Mouse (Mus musculus) kidney, postnatal 25 days (tissue): ENCODE data around the gene Plce1.
A peak's percentile ranks its signal among the peaks of the same experiment; 100 is the strongest.
"Not testable (repeated sequence)": the region's sequence is repeated elsewhere in the genome, so short reads cannot be mapped to it uniquely, and the experiment has no call there.

Experiments
- DNase-seq, 2 experiments: peaks; one replicate each; pipeline ENCODE4 v3.0.0; 2021; ENCODE audit warnings: mixed read lengths in 2 of 2

Plce1 gene

DNA sequence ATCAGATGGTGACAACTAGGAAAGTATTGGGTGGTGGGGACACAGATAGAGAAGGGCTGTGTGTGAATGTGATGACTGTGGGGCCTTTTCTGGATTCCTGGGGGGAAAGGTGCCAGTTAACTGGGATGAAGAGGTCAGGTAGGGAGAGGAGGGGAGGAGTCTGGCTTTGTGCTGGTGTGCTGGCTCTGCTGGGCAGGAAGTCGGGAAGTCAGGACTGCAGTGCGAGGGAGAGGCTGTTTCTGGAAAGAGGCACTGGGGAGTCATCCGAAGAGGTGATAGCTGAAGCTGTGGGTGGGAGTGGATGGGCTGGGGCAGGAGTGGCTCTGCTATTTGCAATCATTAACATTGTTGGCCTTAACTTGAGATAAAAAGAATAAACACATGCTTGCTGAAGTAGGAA, 23.7 kb downstream of the Plce1 start:
- peak in 1 of 2 experiments; percentile 53 for DNase-seq

GRCm38 (mm10) chr19:38506131-38506530, 25.2 kb downstream of the Plce1 start:
- no peak for DNase-seq

DNA sequence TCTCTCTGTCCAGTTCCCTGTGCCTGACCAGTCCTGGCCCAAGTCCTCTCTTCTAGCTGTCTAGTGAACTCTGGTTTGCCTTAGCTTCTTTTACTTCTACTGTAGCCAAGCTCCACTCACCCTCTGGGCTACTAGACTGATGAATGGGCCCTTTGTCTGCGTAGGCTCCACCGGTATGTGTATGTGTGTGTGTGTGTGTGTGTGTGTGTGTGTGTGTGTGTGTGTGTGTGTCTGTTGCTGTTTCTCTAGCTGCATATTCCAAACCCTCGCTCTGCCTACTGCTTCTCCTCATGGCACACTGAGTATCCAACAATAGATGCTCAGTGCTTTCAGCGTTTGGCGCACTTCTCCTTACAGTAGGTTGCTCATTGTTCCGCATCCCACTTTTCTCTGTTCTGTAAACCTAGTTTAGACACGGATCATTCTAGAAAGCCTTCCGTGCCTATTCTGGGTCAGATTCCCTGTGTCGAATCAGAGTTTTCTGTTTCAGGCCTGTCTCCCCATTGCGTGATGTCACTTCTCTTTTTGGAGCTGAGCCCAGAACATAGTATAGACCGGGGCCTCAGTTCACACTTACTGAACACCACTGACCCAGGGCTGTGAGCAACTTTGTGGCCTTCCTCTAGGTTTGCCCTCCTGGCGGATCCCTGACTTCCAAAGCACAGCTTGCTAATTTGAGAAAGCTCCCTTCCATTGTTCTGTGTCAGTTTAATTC, 26.5 kb downstream of the Plce1 start:
- no peak for DNase-seq

- DNase-seq = no peak
These were observed 27.2 kb downstream of the Plce1 start for GRCm38 (mm10) chr19:38507966-38508625.

- no peak for DNase-seq
These were observed 33.7 kb downstream of the Plce1 start for GRCm38 (mm10) chr19:38514417-38515184.

GRCm38 (mm10) chr19:38526855-38527254, 45.9 kb downstream of the Plce1 start:
- DNase-seq = no peak

GRCm38 (mm10) chr19:38527475-38527874, 46.6 kb downstream of the Plce1 start:
- no peak for DNase-seq

DNA sequence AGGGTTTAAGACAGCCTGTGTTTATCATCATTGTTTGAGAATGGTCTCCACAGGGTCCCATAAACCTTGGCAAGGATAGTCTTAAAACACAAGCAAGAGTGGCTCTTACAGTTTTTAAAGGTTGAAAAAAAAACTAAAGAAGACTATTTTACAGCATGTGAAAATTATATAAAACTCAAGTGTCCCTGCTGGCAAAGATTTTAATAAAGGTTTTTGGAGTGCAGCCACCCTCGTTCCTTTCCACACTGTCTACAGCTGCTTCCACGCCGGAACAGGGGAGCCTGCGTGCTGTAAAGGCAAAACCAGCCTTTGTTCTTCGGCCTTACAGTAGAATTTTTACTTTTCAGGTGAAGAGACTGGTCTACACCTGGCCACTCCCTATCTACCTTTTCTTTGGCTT, 52.3 kb downstream of the Plce1 start:
- DNase-seq = no peak

DNA sequence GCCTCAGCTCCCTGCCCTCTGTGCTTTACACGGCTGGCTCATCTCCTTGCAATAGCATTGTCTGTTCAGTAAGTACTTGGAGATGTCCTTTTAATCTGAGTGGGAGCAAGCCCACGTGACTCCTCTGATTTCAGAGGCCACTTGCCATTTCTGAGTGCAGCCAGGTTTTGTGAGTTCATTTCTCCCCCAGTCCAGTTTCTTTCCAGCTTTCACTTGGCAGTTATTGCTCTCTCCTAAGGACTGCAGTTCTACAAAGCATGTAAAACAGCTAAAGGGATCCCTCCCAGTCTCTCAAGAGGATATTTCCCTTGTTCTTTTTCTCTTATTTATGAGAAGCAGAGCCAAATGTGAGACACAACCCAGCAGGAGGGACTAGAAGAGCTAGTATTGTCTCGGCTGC, 58.4 kb downstream of the Plce1 start:
- no peak for DNase-seq

DNA sequence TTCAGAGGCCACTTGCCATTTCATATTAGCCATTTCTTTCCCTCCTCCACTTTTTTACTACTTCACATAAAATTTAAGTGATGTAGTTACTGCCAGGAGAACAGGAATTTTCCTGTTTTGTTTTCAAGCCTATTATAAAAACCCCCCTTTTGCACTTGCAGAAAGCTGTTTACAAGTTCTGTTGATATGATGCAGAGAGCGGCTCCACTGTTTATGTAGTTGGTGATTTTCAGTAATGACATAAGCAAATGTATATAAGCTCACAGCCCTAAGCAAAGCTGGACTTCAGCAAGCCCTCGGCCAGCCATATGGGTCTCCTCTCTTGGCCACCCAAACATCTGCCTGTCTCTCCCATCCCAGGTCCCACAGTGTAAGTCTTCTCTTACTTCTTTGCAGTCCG, 59.6 kb downstream of the Plce1 start:
- DNase-seq = no peak

DNA sequence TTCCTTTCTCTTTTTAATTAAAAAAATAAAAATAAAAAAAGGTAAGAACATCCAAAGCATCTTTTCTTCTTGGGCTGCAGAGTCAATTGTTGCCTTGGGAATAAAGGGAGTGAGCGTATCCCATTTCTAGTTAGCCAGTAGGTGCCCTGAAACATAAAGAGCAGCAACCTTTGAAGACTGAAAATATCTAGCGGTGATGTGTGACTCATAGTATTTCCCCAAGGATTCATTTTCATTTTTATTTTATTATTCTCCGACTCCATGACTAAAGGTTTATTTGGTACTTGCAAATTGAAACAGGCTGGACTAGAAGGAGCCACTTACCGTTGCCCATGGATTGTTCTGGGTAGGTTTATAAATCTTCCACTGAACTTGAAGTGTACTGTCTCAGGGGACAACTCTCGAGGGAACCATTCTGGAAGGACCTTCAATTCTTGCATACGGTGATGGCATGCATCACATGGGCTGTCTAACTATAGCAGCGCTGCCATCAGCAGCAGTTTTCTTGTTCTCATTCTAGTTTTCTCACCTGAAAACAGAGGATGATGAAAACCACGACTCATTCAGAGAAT, 68.7 kb downstream of the Plce1 start:
- no peak for DNase-seq

- no peak for DNase-seq
These were observed 72.6 kb downstream of the Plce1 start for GRCm38 (mm10) chr19:38553551-38553950.

DNA sequence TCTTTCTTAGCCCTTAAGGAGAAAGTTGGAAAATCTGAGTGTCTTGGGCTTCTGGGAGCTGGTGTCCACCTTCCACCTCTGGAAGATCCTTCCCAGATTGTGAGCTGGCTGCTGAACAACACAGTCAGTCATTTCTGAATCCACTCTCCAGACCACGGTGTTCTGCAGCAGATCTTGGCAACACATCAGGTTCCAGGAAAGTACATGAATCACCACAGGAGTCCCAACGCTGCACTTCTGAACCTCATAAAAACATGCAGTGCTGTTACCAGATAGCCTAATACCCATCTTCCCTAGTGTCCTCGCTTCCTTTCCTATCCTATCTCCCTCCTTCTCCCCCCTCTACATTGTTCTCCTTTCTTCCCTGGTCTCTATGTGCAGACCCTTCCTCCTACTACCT, 74.5 kb downstream of the Plce1 start:
- DNase-seq = no peak

- DNase-seq = peak; percentile 48 to 64
These were observed 77.9 kb downstream of the Plce1 start for GRCm38 (mm10) chr19:38558816-38559215.

DNA sequence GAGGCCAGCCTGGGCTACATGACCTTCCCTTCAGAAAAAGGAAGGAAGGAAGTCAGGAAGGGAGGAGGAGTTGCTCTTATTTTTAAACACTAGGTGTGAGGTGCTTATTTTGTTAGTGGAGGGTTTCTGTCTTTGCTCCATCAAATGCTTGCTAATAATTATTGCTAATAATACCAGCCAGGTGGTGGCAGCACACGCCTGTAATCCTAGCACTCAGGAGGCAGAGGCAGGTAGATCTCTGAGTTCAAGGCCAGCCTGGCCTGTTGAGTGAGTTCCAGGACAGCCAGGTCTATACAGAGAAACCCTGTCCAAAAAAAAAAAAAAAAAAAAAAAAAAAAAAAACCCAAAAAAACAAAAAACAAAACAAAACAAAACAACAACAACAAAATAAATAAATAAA, 81.0 kb downstream of the Plce1 start:
- not testable (repeated sequence) for DNase-seq

GRCm38 (mm10) chr19:38566156-38566555, 85.2 kb downstream of the Plce1 start:
- DNase-seq = no peak

- no peak for DNase-seq
These were observed 85.8 kb downstream of the Plce1 start for GRCm38 (mm10) chr19:38566752-38567151.

- no peak for DNase-seq
These were observed 86.4 kb downstream of the Plce1 start for GRCm38 (mm10) chr19:38567331-38567730.

DNA sequence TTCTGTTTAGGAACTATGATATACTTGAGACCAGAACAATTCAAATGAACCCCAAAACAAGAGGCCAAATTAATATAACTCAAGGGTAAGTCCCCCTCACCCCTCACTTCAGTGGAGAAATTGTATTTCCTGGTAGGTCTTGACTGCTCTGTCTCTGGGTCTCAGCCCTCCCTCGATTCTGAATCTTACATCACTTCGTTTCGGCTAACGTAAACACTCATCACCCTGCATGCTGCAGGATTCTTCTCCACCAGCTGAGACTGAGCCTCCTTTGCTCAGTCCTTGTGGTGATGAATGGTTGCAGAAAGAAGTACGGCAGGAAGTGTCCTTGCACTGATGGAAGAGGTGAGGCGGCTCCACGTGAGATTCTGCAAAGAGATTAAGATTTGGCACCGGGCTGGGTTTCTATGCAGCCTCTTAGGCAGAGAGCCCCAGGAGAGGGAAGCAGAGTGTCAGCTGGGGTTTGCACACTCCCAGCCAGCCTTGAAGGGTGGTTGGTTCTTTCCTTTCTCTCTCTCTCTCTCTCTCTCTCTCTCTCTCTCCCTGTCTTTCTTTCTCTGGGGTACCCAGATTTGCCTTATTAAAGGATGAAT, 97.7 kb downstream of the Plce1 start:
- no peak for DNase-seq

GRCm38 (mm10) chr19:38582861-38583260, 102.0 kb downstream of the Plce1 start:
- DNase-seq = no peak

- DNase-seq = peak in 1 of 2 experiments; percentile 6
These were observed 106.7 kb downstream of the Plce1 start for GRCm38 (mm10) chr19:38587559-38587958.

DNA sequence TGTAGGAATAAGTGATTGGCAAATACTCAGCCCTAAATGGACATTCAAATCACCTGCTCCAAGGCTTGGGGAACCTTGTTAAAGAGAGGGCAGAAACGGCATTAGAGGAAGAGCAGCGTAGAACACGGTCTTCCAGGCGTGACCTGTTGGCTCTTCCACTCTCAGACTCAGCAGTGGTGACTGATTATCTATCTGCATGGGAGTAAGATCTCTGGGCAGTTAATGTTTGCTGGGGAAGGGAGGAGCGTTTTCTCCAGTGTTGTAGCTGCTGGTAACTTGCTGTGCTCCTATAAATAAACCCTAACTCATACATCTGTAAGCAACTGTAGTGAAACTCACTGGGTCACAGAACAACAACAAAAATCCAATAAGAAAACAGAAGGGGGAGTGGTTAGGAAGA, 108.6 kb downstream of the Plce1 start:
- peak in 1 of 2 experiments; percentile 5 for DNase-seq

DNA sequence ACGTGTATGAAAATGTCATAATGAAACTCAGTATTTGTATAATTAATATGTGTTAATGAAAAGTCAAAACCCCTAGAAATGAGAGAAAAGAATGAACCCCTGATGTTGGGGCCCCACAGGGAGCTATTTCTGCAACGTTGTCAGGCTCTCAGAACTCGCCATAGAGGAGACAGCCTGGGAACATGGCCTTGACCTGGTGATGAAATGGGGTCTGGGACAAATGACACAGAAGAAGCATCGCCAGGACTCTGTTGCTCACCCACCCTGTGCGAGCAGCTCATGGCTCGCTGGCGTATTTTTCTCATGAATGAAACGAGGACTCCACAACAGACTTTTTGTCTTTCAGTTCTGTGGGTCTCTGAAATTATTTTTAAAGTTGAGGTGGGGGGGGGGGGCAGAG, 109.0 kb downstream of the Plce1 start:
- DNase-seq = no peak
